Comparison of ENCODE assay signal across 8 mouse cellular contexts in the genomic region with DNA sequence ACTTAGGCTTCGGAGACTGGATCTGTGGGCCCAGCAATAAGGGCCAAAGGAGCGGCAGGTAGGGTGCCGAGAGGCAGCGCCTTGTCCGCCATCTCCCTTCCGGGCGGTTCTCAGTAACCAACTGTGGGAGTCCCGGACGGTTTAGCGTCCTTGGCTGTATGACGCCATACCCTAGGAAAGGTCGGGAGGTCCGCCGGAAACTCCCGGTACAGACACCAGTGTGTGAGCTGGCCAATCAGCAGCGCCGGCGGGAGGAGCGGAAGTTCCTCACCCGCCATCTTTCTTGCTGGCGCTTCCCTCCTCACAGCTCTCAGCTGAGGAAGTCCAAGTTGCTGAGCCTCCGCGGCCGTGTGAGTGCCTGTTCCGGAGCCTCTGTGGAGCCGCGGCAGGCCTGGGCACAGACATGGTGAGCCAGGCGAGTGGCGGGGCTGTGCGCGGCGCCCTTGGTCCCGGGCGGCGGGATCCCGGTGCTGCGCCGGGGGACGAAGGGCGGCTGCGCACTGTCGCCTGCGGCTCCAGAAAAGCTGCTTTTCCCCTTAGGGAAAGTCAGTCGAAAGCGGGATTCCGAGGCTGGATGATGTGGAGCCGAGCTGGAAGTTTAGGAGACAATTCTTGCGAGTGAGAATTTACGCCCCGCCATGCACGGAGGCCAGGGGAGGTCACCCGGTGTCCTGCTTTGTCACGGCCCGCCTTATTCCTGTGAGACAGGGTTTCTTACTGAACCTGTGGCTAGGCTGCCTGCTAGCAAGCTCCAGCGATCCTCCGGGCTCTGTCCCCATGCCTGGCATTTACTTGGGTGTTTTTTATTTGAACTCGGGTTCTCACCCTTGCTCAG. TPM values are rescaled to one million over a fixed set of nuclear protein-coding genes. Genes with fewer than 3 reads are reported as not detected.
DNase-seq lines count a peak whose midpoint lies in the region; ATAC-seq and TF ChIP-seq lines count a peak whose summit lies in the region.

No protein-coding gene starts in this region.

- no peaks in the 10 kb centered on the region for H3K9me3 ChIP-seq in forebrain, embryonic 10.5 days
- no peaks in the 10 kb centered on the region for H3K9me3 ChIP-seq in heart, embryonic 15.5 days (replicated peaks)
- no peaks in the 10 kb centered on the region for H3K9me3 ChIP-seq in liver, embryonic 14.5 days (ENCODE audit: control insufficient read depth, low read length)
- H3K9me3 ChIP-seq in neural tube, embryonic 11.5 days (ENCODE audit: control insufficient read depth, low read length): no peaks in the 10 kb centered on the region
- H3K9me3 ChIP-seq in stomach, postnatal 0 days (ENCODE audit: control insufficient read depth, low read length): no peaks in the 10 kb centered on the region

- 0 out of 2 replicates have a peak, but pooled peaks have one; percentile 19 for TF ChIP-seq EP300 in liver, embryonic 14.5 days (IDR thresholded peaks at IDR 0.05; ENCODE audit: low read depth)
- no peak for TF ChIP-seq EP300 in stomach, postnatal 0 days (optimal IDR thresholded peaks at IDR 0.05)

- peak overlapping the region; percentile 61 for H3K4me2 ChIP-seq in heart, embryonic 15.5 days
- H3K4me2 ChIP-seq in liver, embryonic 14.5 days (ENCODE audit: low read depth): peak overlapping the region; percentile 88
- peak overlapping the region; percentile 55 for H3K4me2 ChIP-seq in neural tube, embryonic 11.5 days (ENCODE audit: low read depth)
- H3K4me2 ChIP-seq in stomach, postnatal 0 days (replicated peaks; ENCODE audit: low read depth): peak overlapping the region; percentile 58

- TF ChIP-seq CTCF in liver, embryonic 14.5 days (IDR thresholded peaks at IDR 0.05; ENCODE audit: low read depth): no peak
- TF ChIP-seq CTCF in stomach, postnatal 0 days (IDR thresholded peaks at IDR 0.05; ENCODE audit: low read depth): no peak

- peak; percentile 87 to 89 for DNase-seq in CD8-positive naive resting alpha-beta T cell, adult 2 months (ENCODE audit: low read depth in 2 of 2, low spot score in 2 of 2)
- DNase-seq in c-Kit-positive CD71-negative TER-119-negative erythroid progenitor cells, embryonic 14.5 days (ENCODE audit: low read depth): peak; percentile 86
- DNase-seq in forebrain, embryonic 10.5 days (ENCODE audit: extremely low spot score, low spot score): peak; percentile 93
- DNase-seq in kidney, postnatal 25 days: peak; percentile 96 to 99
- DNase-seq in liver, embryonic 14.5 days (ENCODE audit: low read depth in 3 of 3, low spot score in 3 of 3): peak; percentile 92 to 93 (median 92)
- peak; percentile 94 for DNase-seq in neural tube, embryonic 11.5 days (ENCODE audit: low spot score)
- DNase-seq in stomach, postnatal 0 days (ENCODE audit: low spot score): peak; percentile 96

- H3K27ac ChIP-seq in forebrain, embryonic 10.5 days: peak overlapping the region; percentile 96
- peak overlapping the region; percentile 99 for H3K27ac ChIP-seq in heart, embryonic 15.5 days
- H3K27ac ChIP-seq in liver, embryonic 14.5 days: peak overlapping the region; percentile 81
- peak overlapping the region; percentile 93 for H3K27ac ChIP-seq in neural tube, embryonic 11.5 days (ENCODE audit: low read depth, low read length)
- peak overlapping the region; percentile 98 for H3K27ac ChIP-seq in stomach, postnatal 0 days (replicated peaks)

- H3K36me3 ChIP-seq in forebrain, embryonic 10.5 days (replicated peaks): peaks cover 32% of the 10 kb centered on the region
- H3K36me3 ChIP-seq in heart, embryonic 15.5 days: 0 out of 2 replicates have a peak, but pooled peaks cover under 1% of the 10 kb centered on the region
- H3K36me3 ChIP-seq in liver, embryonic 14.5 days (replicated peaks; ENCODE audit: control insufficient read depth, insufficient read depth, low read depth): no peaks in the 10 kb centered on the region
- no peaks in the 10 kb centered on the region for H3K36me3 ChIP-seq in neural tube, embryonic 11.5 days (ENCODE audit: control insufficient read depth, insufficient read depth, low read length)
- no peaks in the 10 kb centered on the region for H3K36me3 ChIP-seq in stomach, postnatal 0 days (ENCODE audit: control insufficient read depth, insufficient read depth, low read length)

- H3K4me1 ChIP-seq in forebrain, embryonic 10.5 days: peaks cover 12% of the 10 kb centered on the region
- H3K4me1 ChIP-seq in heart, embryonic 15.5 days (replicated peaks): peaks cover 5% of the 10 kb centered on the region
- peaks cover 5 to 8% of the 10 kb centered on the region in 2 experiments for H3K4me1 ChIP-seq in liver, embryonic 14.5 days (replicated peaks; ENCODE audit: control insufficient read depth in 2 of 2, insufficient read depth in 2 of 2, low read length in 1 of 2)
- no peaks in the 10 kb centered on the region for H3K4me1 ChIP-seq in neural tube, embryonic 11.5 days (ENCODE audit: control insufficient read depth, insufficient read depth, low read length)
- H3K4me1 ChIP-seq in stomach, postnatal 0 days (replicated peaks; ENCODE audit: control insufficient read depth, insufficient read depth): no peaks in the 10 kb centered on the region

- H3K9ac ChIP-seq in heart, embryonic 15.5 days: peak overlapping the region; percentile 90
- peak overlapping the region; percentile 91 for H3K9ac ChIP-seq in liver, embryonic 14.5 days (replicated peaks)
- H3K9ac ChIP-seq in neural tube, embryonic 11.5 days (ENCODE audit: low read length): peak overlapping the region; percentile 72
- peak overlapping the region; percentile 87 for H3K9ac ChIP-seq in stomach, postnatal 0 days (ENCODE audit: low read length)

- H3K4me3 ChIP-seq in forebrain, embryonic 10.5 days: peak overlapping the region; percentile 83
- H3K4me3 ChIP-seq in heart, embryonic 15.5 days: peak overlapping the region; percentile 87
- peak overlapping the region; percentile 88 to 94 for H3K4me3 ChIP-seq in liver, embryonic 14.5 days (ENCODE audit: insufficient read depth in 1 of 2, low read depth in 2 of 2, low read length in 2 of 2)
- H3K4me3 ChIP-seq in neural tube, embryonic 11.5 days (ENCODE audit: low read depth, low read length): peak overlapping the region; percentile 55
- H3K4me3 ChIP-seq in stomach, postnatal 0 days (ENCODE audit: low read depth, low read length): peak overlapping the region; percentile 73

- under 1% methylated on average over 57 of the region's 57 CpGs for WGBS in forebrain, embryonic 10.5 days
- WGBS in heart, embryonic 15.5 days: under 1% methylated on average over 57 of the region's 57 CpGs
- under 1% methylated on average over 57 of the region's 57 CpGs for WGBS in liver, embryonic 14.5 days (ENCODE audit: insufficient replicate concordance)
- under 1% methylated on average over 57 of the region's 57 CpGs for WGBS in neural tube, embryonic 11.5 days
- under 1% methylated on average over 55 of the region's 57 CpGs for WGBS in stomach, postnatal 0 days

- H3K27me3 ChIP-seq in forebrain, embryonic 10.5 days (ENCODE audit: poor library complexity, severe bottlenecking): no peaks in the 10 kb centered on the region
- H3K27me3 ChIP-seq in heart, embryonic 15.5 days: no peaks in the 10 kb centered on the region
- no peaks in the 10 kb centered on the region for H3K27me3 ChIP-seq in liver, embryonic 14.5 days (ENCODE audit: control insufficient read depth, insufficient read depth, low read length)
- H3K27me3 ChIP-seq in neural tube, embryonic 11.5 days (ENCODE audit: control insufficient read depth, insufficient read depth, low read length): no peaks in the 10 kb centered on the region
- no peaks in the 10 kb centered on the region for H3K27me3 ChIP-seq in stomach, postnatal 0 days (ENCODE audit: control insufficient read depth, insufficient read depth, low read length)

- ATAC-seq in heart, embryonic 15.5 days (replicated peaks; ENCODE audit: insufficient number of reproducible peaks, insufficient read depth, low FRiP score, low read depth): peak; percentile 100
- ATAC-seq in liver, embryonic 14.5 days (ENCODE audit: insufficient read depth): peak; percentile 99
- peak; percentile 99 for ATAC-seq in neural tube, embryonic 11.5 days (ENCODE audit: insufficient read depth, low FRiP score, low TSS enrichment)
- peak; percentile 100 for ATAC-seq in stomach, postnatal 0 days (ENCODE audit: low FRiP score, low TSS enrichment)

RNA-seq across cellular contexts. Expression of gene Zfp617, which starts 14.3 kb away (rescaled TPM):
- polyA plus RNA-seq in forebrain, embryonic 10.5 days (2016; fragmentation: Nextera tagmentation; extraction: Ambion mirVana): 36.9 and 37.5 TPM in 2 replicates
- 22.3 and 23.3 TPM in 2 replicates for polyA plus RNA-seq in heart, embryonic 15.5 days (2015; fragmentation: Nextera tagmentation; extraction: Ambion mirVana)
- polyA plus RNA-seq in liver, embryonic 14.5 days (2012; rRNA removed): 3.0 and 5.8 TPM in 2 replicates
- polyA plus RNA-seq in liver, embryonic 14.5 days (2014; fragmentation: Nextera tagmentation; extraction: Ambion mirVana): 6.7 and 7.4 TPM in 2 replicates
- 35.5 and 36.4 TPM in 2 replicates for polyA plus RNA-seq in neural tube, embryonic 11.5 days (2014; fragmentation: Nextera tagmentation; extraction: Ambion mirVana)
- polyA plus RNA-seq in stomach, postnatal 0 days (2015; fragmentation: Nextera tagmentation; extraction: Ambion mirVana): 11.7 and 12.5 TPM in 2 replicates

RNA-seq across cellular contexts. Expression of gene Zfp882, which starts 14.4 kb away (rescaled TPM):
- polyA plus RNA-seq in forebrain, embryonic 10.5 days (2016; fragmentation: Nextera tagmentation; extraction: Ambion mirVana): 7.7 and 8.4 TPM in 2 replicates
- polyA plus RNA-seq in heart, embryonic 15.5 days (2015; fragmentation: Nextera tagmentation; extraction: Ambion mirVana): 2.2 and 2.7 TPM in 2 replicates
- polyA plus RNA-seq in liver, embryonic 14.5 days (2012; rRNA removed): 0.42 and 0.52 TPM in 2 replicates
- 0.51 and 0.53 TPM in 2 replicates for polyA plus RNA-seq in liver, embryonic 14.5 days (2014; fragmentation: Nextera tagmentation; extraction: Ambion mirVana)
- 7.2 and 8.1 TPM in 2 replicates for polyA plus RNA-seq in neural tube, embryonic 11.5 days (2014; fragmentation: Nextera tagmentation; extraction: Ambion mirVana)
- 1.3 and 1.5 TPM in 2 replicates for polyA plus RNA-seq in stomach, postnatal 0 days (2015; fragmentation: Nextera tagmentation; extraction: Ambion mirVana)

RNA-seq across cellular contexts. Expression of gene Zfp961, which starts 28.1 kb away (rescaled TPM):
- polyA plus RNA-seq in forebrain, embryonic 10.5 days (2016; fragmentation: Nextera tagmentation; extraction: Ambion mirVana): 27.8 and 28.8 TPM in 2 replicates
- 9.6 and 12.6 TPM in 2 replicates for polyA plus RNA-seq in heart, embryonic 15.5 days (2015; fragmentation: Nextera tagmentation; extraction: Ambion mirVana)
- polyA plus RNA-seq in liver, embryonic 14.5 days (2012; rRNA removed): 6.3 and 8.4 TPM in 2 replicates
- 9.2 and 11.5 TPM in 2 replicates for polyA plus RNA-seq in liver, embryonic 14.5 days (2014; fragmentation: Nextera tagmentation; extraction: Ambion mirVana)
- polyA plus RNA-seq in neural tube, embryonic 11.5 days (2014; fragmentation: Nextera tagmentation; extraction: Ambion mirVana): 22.9 and 23.9 TPM in 2 replicates
- polyA plus RNA-seq in stomach, postnatal 0 days (2015; fragmentation: Nextera tagmentation; extraction: Ambion mirVana): 11.2 and 11.8 TPM in 2 replicates

RNA-seq across cellular contexts. Expression of gene Zfp709, which starts 41.0 kb away (rescaled TPM):
- 4.0 and 4.2 TPM in 2 replicates for polyA plus RNA-seq in forebrain, embryonic 10.5 days (2016; fragmentation: Nextera tagmentation; extraction: Ambion mirVana)
- 3.7 and 5.7 TPM in 2 replicates for polyA plus RNA-seq in heart, embryonic 15.5 days (2015; fragmentation: Nextera tagmentation; extraction: Ambion mirVana)
- 0.21 and 0.55 TPM in 2 replicates for polyA plus RNA-seq in liver, embryonic 14.5 days (2012; rRNA removed)
- 1.7 and 2.2 TPM in 2 replicates for polyA plus RNA-seq in liver, embryonic 14.5 days (2014; fragmentation: Nextera tagmentation; extraction: Ambion mirVana)
- 6.6 and 6.7 TPM in 2 replicates for polyA plus RNA-seq in neural tube, embryonic 11.5 days (2014; fragmentation: Nextera tagmentation; extraction: Ambion mirVana)
- 2.7 and 2.8 TPM in 2 replicates for polyA plus RNA-seq in stomach, postnatal 0 days (2015; fragmentation: Nextera tagmentation; extraction: Ambion mirVana)

Comparison
In these comparisons a context has a peak if more than half of its experiments do, and no peak if none do; other contexts are left out.
1. Peak in every context shown above with its lines: DNase-seq, ATAC-seq, H3K4me3 ChIP-seq and H3K27ac ChIP-seq.